Mouse (Mus musculus) retina, postnatal 7 days (tissue): ENCODE results near the gene Vsig2.

Experiments
- DNase-seq: peaks from one replicate; pipeline ENCODE4 v3.0.0-alpha.2; 2012; ENCODE audit warnings: low read depth, low spot score

Gene Vsig2

GRCm38 (mm10) chr9:37539170-37540025 is at the start of gene Vsig2:
Gene Vsig2, plus strand, starts transcription at chr9:37539255.
- no peak for DNase-seq

DNA sequence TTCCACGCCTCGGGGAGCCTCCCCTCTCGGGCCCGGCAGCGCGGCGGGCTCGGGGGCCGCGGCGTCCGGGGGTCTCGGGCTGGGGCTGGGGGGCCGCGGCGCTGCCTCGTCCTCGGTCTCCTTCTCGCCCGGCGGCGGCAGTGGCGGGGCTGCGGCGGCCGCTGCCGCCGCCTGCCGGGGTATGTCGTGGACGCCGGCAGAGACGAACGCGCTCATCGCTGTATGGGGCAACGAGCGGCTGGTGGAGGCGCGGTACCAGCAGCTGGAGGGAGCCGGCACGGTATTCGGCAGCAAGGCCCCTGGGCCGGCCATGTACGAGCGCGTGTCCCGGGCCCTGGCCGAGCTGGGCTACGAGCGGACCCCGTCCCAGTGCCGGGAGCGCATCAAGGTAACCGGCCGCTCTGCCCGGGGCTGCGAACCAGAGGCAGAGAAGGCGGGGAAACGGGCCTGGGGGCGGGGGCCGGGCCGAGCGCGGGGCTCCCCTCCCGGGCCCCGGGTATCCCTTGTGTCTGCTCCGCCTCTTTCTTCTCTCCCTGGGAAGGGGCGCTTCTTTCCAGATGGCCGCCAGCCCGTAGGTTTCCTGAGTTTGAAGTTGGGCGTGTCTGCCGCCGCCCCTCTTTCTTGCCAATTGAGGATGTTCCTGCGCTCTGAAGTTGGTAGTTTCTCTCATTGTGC is 49.5 kb upstream of the Vsig2 start:
- no peak for DNase-seq

- no peak for DNase-seq
Measured at GRCm38 (mm10) chr9:37495761-37496160, 43.3 kb upstream of the Vsig2 start.

DNA sequence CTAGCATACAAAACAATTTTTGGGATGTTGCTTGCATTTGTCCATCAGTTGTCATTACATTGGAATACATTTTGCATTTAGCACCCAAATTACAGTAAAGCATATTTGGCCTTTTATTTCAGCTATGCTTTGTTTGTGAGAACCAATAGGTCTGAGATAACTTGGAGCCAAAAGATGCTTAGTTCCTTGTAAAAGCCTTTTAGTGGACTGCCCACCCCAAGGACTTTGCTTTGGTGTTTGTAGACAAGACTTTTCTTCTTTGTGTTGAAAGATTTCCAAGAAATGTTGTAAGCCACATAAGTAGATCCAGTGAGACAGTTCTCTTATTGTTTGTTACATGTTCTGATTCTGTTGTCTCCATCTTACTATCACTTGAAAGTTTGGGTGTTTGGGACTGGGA is 42.7 kb upstream of the Vsig2 start:
- DNase-seq, result no peak

- no peak for DNase-seq
Measured at GRCm38 (mm10) chr9:37500201-37500600, 38.9 kb upstream of the Vsig2 start.

DNA sequence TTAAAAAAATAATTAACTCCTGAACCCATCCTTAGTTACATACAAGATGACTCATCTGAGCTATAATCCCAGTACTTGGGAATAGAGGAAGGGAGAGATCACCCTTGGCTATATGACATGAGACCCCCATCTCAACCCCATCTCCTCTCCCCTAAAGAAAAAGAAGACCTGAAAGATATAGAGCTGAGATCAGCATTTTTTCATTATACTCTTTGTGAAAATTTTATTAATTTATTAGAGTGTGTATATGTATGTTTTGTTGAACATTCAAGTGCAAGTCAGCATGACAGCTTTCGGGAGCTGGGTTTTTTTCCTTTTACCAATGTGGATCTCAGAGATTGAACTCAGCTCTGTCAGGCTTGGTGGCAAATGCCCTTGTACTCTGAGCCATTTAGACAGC is 37.9 kb upstream of the Vsig2 start:
- no peak for DNase-seq

DNA sequence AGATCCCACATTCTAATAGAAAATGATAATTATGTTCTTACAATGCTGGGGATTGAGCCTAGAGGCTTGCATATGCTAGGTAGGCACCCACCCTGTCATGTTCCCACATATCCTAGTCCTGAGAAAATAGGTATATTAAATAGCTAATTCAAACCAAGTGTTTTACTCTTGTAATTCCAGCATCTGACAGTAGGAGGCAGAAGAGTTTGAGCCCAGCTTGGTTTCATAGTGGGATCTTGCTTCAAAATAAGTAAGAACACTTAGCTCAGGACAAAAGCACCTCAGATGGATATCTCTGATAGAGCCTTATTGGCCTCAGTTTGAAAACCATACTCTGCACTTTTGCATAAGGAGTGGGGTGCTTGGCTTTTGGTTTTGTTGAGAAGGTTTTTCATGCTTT is 34.7 kb upstream of the Vsig2 start:
- DNase-seq, result no peak

DNA sequence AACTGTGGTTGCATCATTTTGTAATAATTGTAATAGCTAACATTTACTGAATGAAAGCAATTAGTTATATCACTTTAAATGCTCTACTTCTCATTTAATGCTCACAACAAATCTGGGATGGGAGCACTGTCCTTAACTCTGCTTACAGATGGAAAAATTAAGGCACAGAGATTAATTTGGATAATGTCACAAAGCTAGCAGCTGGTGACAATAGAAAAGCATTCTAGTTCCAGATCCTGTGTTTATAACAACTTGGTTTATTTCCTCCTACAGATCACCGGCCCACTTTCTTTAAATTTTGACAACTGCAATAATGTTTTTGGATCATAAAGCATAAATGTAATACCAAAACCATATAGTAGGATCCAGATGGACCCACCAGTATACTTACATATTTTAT is 33.0 kb upstream of the Vsig2 start:
- no peak for DNase-seq

DNA sequence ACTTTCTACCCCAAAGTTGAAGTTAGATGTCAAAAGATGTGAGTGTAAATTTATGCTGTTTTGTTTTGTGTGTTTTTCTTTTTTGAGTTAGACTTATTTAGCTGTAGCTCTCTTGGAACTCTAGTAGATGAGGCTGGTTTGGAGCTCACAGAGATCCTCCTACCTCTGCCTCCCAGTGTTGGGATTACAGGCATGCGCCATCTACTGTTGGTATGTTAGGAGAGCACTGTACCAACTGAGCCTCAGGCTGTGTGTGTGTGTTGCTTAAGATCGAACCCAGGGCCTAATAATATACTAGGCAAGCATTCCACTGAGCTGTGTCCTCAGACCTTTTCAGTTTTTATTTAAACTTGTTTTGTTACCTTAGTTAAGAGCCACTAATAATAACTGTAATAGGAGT is 27.0 kb upstream of the Vsig2 start:
- no peak for DNase-seq

- no peak for DNase-seq
Measured at GRCm38 (mm10) chr9:37514456-37514855, 24.6 kb upstream of the Vsig2 start.

DNA sequence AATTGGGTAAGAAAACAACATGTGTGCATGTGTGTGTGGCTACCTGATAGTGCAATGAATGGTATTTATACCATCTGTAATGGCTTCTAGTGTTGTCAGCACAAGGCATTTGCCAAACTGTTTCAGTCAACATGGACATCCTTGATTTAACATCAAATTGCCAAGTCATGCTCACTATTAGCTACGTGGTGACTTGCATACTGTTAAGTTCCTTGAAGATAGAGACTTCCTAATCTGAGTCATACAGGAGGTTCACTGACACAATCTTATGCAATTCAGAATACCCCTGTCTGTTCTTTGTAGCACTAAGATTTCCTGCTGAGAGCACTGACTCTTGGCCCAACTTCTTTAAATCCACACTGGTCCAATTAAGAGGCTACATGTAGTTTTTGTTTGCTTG is 21.6 kb upstream of the Vsig2 start:
- no peak for DNase-seq

GRCm38 (mm10) chr9:37518991-37519390 is 20.1 kb upstream of the Vsig2 start:
- DNase-seq, result no peak

GRCm38 (mm10) chr9:37519995-37520394 is 19.1 kb upstream of the Vsig2 start:
- no peak for DNase-seq

GRCm38 (mm10) chr9:37525461-37525860 is 13.6 kb upstream of the Vsig2 start:
- no peak for DNase-seq

DNA sequence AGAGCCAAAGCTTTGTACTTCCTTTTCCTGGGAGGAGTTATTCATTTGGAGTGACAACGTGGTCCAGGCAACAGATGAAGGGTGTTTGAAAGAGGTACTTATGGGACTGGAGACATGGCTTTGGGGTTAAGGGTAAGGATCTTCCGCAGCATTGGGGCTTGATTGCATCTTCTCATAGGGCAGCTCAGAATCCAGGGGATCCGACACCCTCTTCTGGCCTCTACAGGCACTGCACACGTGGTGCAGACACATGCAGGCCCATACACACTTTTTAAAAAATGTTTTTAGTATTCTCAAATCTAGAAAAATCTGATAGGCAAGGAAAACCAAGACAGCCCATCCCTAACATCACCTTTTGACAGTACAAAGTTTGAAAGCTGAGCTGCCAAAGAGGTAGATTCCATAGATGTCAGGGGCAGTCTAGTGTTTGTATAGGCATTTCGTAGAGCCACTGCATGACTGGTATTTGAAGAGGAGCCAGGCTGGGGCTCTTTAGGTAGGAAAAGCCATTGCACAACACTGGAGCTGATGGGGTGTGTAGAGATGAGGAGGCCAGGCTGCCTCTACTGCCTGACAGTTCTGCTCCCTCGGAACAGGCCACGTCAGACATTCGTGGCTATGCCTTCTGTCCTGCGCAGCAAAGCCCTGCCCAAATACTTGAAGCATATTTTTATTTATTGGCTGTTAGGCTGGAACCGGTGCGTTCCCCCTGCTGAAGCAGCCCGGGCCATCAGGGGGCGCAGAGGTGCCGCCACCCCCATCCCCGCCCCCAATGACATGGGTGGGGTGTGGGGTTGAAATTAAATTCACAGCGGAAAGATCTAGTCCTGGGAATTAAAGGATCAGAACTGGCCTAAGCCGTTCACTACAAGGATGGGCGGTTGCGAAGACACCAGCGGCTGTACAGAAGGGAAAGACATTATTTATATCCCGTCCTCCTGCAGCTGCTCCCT is 12.3 kb upstream of the Vsig2 start:
- no peak for DNase-seq

- DNase-seq, result no peak
Measured at GRCm38 (mm10) chr9:37527396-37528224, 11.4 kb upstream of the Vsig2 start, which contains the start of gene Esam. Gene Esam, plus strand, starts transcription at chr9:37528078.

GRCm38 (mm10) chr9:37528225-37528970 is 10.7 kb upstream of the Vsig2 start:
- DNase-seq, result no peak

DNA sequence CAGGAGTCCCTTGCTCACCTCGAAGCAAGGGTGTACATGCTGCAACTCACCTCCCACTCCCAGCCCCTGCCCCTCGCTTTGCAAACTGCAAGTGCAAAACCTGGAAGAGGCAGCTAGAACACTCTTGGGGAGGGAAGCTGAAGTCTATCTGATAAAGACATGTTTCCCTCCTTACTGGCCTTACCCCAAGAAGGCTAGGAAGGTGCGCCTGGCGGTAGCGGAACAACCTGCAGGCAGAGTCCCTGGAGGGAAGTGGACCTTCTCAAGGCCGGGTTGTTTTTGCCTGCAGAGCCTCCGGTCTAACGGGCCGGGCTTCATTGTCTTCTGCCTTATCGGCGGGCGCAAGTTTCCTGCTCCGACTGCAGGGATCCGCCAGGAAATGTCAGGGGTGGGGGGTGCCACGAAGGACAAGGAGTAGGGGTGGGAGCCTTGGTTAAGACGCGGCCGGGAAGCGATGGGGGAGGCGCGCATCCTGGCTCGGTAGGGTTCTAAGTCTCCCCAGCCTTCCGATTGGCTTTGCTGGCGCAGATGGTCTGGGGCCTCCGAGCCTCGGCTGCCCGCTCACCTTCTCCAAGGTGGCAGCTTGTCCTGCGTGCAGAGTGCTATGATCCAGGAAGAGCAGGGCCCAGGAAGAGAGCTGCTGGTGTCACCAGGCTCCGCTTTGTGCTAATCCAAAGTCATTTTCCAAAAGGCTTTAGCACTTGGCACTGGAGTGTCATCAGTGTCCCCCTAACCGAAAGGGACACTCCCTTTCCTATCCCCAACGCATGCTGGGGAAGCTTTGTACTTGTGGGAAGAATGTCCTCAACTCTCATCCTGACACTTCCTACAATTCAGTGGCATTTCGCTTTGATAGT is 8.8 kb upstream of the Vsig2 start:
- no peak for DNase-seq
